Mouse (Mus musculus): ENCODE data around the gene 2310061I04Rik.

GRCm38 (mm10) chr17:35850974-35851373, 46.3 kb downstream of the 2310061I04Rik start:
- TF ChIP-seq CTCF (IDR thresholded peaks at IDR 0.05; ENCODE audit: low read depth) (peak; percentile 21; the same call in 1 of the 2 replicates), EP300 (IDR thresholded peaks at IDR 0.05; ENCODE audit: low read depth) (peak; percentile 34; the same call in 1 of the 2 replicates)

All from liver, postnatal 0 days (tissue).